Mouse (Mus musculus): ENCODE measurements at regions not wholly inside any gene's neighbourhood (a gene's known extent, or its start where the extent isn't known, plus 50 kb on each side); places are given as distances from the start of the nearest gene placed in this dataset.

GRCm38 (mm10) chr12:26143411-26143810, 271.6 kb downstream of the Rnf144a start:
- no peak for DNase-seq (ENCODE audit: low spot score)

GRCm38 (mm10) chr12:26130811-26131210, 284.2 kb downstream of the Rnf144a start:
- DNase-seq (ENCODE audit: low spot score) = no peak

- DNase-seq (ENCODE audit: low spot score) = no peak
These were observed 285.0 kb downstream of the Rnf144a start for GRCm38 (mm10) chr12:26130011-26130410.

GRCm38 (mm10) chr12:26129511-26129910, 285.5 kb downstream of the Rnf144a start:
- DNase-seq (ENCODE audit: low spot score) = no peak

DNA sequence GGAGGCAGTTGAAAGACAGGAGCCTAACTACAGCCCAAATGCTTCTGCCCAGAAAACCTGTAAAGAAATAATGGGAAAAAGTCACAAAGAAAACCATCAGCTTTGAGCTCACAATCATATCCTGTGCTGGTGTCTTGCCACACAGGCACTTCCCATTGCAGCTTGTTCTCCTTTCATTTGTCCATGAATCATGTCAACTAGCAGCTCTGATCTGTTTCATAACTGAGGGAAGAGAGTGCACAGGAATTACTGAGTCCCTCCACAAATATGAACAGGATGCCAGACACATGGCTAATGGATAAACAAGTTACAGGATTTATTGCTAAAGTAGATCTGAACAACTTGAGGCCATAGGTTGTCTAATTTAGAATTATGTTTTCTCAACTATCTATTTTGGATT, 286.2 kb downstream of the Rnf144a start:
- DNase-seq (ENCODE audit: low spot score) = no peak

DNA sequence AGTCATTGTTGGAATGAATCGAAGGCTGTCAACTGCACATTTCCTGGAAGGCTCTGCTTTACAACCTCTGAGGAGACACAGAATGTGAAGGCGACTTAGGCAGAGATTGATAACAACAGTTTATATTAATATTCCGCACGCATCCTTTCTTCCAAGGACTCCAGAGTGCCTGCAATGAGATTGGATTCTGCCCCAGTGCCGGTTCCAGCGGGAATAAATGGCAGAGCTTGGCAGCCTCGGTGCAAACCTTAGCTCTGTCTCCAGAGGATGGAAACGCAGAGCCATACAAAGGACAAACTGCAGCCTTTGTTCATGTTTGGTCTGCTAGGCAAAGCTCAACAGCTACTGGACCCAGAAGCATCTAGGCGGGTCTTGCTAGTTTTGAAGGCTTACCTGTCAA, 288.8 kb downstream of the Rnf144a start:
- DNase-seq (ENCODE audit: low spot score) = no peak

- no peak for DNase-seq (ENCODE audit: low spot score)
These were observed 290.8 kb downstream of the Rnf144a start for GRCm38 (mm10) chr12:26124211-26124610.

- DNase-seq (ENCODE audit: low spot score) = peak; percentile 1
These were observed 299.6 kb downstream of the Rnf144a start for GRCm38 (mm10) chr12:26115339-26115912.

DNA sequence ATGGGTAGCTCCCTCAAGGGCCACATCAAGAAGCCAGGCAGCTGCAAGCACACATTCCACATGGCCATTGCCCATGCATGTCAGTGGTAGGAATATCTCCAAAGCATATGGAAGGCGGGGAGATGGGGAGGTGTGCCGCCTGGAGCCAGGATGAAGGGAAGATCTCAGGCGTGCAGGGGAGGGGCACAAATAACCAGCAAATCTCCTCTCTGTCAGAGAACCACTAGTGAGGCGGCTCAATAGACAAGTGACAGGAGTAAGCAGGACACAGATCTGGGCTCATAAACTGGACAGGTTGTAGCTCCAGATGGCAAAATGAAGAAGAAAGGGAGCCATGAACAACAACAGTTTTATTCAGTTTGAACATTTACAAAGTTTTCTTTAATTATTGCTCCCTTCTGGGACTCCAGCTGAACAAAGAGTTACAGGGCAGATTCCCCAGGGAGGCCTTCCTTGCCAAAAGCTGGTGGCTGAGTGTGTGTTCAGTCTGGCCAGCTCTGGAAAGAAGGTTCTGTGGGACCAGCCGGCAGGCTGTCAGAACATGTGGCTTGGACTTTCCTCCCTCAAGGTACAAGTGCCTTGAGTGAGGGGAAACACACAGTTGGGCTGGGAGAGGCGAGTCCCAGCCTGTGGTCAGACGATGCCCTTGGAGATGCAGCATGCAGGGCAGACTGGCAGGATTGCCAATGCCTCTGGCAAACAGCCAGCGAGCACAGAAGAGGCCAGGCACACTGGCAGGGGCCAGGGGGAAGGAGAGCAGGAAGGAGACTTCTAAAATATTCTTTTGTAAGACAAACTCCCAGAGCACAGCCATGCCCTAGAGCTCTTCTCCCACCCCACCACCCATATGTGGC, 302.7 kb downstream of the Rnf144a start:
- no peak for DNase-seq (ENCODE audit: low spot score)

- DNase-seq (ENCODE audit: low spot score) = no peak
These were observed 305.2 kb downstream of the Rnf144a start for GRCm38 (mm10) chr12:26109866-26110265.

DNA sequence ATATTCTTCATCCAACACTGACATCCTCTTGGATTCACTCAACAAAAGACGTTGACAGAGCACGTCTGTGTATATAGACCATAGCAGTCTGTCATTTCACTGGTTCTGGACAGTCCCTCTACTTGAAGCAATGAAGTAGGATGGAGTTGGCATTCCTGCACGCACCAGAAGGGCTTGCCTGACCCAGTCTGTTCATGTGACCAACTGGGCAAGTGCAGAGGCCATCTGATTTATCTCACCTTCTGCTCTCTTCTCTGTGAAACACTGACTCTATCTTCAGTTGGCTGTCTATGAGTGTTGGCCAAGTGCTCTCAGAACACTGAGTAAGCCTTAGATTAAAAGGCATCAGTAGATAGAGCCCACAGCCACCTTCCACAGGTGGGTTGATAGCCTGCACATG, 310.7 kb downstream of the Rnf144a start:
- no peak for DNase-seq (ENCODE audit: low spot score)

DNA sequence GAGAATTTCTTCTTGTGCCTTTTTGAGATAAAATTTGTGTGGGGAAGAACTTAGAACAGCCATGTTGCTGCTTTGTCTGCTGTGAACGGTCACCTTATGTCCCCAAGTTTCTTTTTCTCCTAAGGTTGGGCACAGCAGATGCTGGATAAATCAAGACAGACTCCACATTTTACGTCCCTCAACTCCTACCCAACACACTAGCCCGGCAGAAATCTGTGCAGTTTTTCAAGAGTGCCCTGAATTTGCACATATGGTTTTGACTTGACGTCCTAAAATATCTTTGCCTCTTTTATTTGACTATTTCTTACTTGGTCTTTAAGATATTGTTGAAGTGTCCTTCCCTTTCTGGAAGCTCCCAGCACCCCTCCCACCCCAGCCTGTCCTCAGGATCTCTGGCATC, 312.7 kb downstream of the Rnf144a start:
- DNase-seq (ENCODE audit: low spot score) = no peak

DNA sequence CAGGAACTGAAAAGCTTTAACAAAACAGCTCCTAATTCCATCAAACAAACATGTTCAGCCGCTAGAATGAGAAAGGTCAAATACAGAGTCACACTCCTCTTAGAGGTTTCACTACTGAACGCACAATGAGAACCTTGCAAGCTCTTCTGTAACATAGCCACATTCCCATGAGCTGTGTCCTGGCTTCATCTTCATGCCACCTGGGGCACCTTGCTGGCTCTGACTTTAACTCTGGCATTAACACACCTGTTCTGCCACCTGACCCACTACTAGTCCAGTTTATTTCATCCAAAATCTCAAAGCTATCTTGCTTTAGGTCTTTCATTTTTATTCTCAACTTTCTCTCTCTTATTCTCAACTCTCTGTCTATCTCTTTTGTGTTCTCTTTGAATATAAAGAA, 314.9 kb downstream of the Rnf144a start:
- DNase-seq (ENCODE audit: low spot score) = no peak

DNA sequence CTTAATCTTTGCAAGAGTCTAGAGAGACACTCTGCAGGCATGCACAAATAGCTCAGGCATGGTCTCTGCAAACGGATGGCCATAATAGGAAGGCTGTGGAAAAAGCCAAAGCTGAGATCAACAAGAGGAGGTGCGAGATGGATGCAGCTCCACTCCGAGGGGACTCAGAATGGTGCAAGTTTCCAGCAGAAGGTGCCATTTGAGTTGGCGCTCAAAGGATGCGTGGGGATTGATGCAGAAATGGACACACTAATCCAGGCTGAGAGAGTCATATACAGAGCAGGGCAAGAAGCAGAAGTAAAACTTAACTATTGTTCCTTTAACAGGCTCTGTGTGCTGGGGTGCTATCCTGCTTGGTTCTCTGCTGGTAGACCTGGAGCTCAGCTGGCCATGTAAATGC, 315.9 kb downstream of the Rnf144a start:
- DNase-seq (ENCODE audit: low spot score) = no peak

GRCm38 (mm10) chr12:26092311-26092710, 322.7 kb downstream of the Rnf144a start:
- DNase-seq (ENCODE audit: low spot score) = no peak

DNA sequence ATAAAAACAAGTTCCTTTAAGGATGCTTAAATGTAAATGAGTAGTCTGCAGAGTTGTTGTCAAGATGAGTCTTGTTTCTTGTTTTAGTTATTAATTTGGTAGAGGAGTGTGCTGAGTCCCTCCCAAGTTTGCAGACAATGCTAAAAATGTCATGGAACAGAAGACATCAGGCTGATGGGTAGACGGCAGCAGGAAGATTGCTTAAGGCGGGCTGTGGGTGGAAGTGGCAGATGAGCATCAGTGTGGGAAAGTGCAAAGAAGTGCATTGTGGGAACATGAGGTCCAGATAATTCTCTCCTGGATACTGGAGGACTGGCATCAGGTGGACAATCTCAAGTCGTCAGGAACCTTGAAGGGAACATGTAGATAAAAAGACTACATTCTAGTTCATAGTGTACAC, 323.2 kb downstream of the Rnf144a start:
- DNase-seq (ENCODE audit: low spot score) = no peak

GRCm38 (mm10) chr12:26088389-26088788, 326.7 kb downstream of the Rnf144a start:
- no peak for DNase-seq (ENCODE audit: low spot score)

- DNase-seq (ENCODE audit: low spot score) = no peak
These were observed 328.1 kb downstream of the Rnf144a start for GRCm38 (mm10) chr12:26086923-26087322.

- DNase-seq (ENCODE audit: low spot score) = no peak
These were observed 328.6 kb downstream of the Rnf144a start for GRCm38 (mm10) chr12:26086414-26086813.

GRCm38 (mm10) chr12:26079061-26079625, 335.9 kb downstream of the Rnf144a start:
- no peak for DNase-seq (ENCODE audit: low spot score)

- peak; percentile 18 for DNase-seq (ENCODE audit: low spot score)
These were observed 339.3 kb downstream of the Rnf144a start for GRCm38 (mm10) chr12:26075638-26076254.

DNA sequence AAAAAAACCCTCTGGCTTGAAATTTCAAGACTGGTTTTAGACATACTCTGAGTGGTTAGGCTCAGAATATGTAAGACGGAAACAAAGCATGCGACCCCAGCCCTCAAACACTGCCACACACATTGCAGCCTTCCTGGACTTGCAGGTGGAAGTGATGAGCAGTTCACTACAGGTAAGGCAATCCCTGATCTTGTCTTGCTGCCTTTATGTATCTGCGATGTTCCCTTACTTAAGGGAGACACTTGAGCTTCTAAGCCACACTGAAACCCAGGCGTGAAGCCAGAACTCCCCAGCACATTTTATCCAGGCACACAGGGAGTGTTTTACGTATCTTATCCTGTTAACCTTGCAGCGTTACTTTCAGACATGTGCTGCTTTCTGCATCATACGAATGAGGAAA, 342.9 kb downstream of the Rnf144a start:
- no peak for DNase-seq (ENCODE audit: low spot score)

GRCm38 (mm10) chr12:26071610-26072009, 343.4 kb downstream of the Rnf144a start:
- peak; percentile 87 for DNase-seq (ENCODE audit: low spot score)
